Mouse (Mus musculus) midbrain, embryonic 13.5 days (tissue): ENCODE results near the gene Ttll3. TPM values are rescaled to one million over a fixed set of nuclear protein-coding genes. Genes with fewer than 3 reads are reported as not detected.

ENCODE experiments used
- ATAC-seq: fragments of 200-750 bp; cut with Nextera tagmentation; 2 replicates; pipeline ENCODE4 v1.8.0; 2017; ENCODE audit warnings: mild to moderate bottlenecking, moderate TSS enrichment, moderate library complexity
- H3K27ac ChIP-seq: fragments of 300-500 bp; sonication (generic); 2 replicates; pipeline ENCODE4 v1.5.1; 2015; ENCODE audit warnings: inconsistent platforms, mild to moderate bottlenecking, moderate library complexity
- H3K27me3 ChIP-seq: fragments of 300-500 bp; sonication (generic); 2 replicates; pipeline ENCODE4 v1.6.1; 2015; ENCODE audit warnings: mild to moderate bottlenecking, inconsistent platforms
- H3K36me3 ChIP-seq: fragments of 300-500 bp; sonication (generic); 2 replicates; pipeline ENCODE4 v1.6.1; 2015; ENCODE audit warnings: mild to moderate bottlenecking, inconsistent platforms
- H3K4me1 ChIP-seq: fragments of 300-500 bp; sonication (generic); replicated peaks from 2 replicates; pipeline ENCODE4 v1.6.1; 2015; ENCODE audit warnings: inconsistent platforms
- H3K4me2 ChIP-seq: fragments of 300-500 bp; sonication (generic); replicated peaks from 2 replicates; pipeline ENCODE4 v1.6.1; 2015; ENCODE audit warnings: moderate library complexity, mild to moderate bottlenecking, inconsistent platforms
- H3K4me3 ChIP-seq: fragments of 300-500 bp; sonication (generic); replicated peaks from 2 replicates; pipeline ENCODE4 v1.5.1; 2015; ENCODE audit warnings: mild to moderate bottlenecking, inconsistent platforms
- H3K9ac ChIP-seq: fragments of 300-500 bp; sonication (generic); replicated peaks from 2 replicates; pipeline ENCODE4 v1.6.1; 2015; ENCODE audit warnings: mild to moderate bottlenecking, inconsistent platforms
- H3K9me3 ChIP-seq: fragments of 300-500 bp; sonication (generic); 2 replicates; pipeline ENCODE4 v1.6.1; 2016; ENCODE audit warnings: mild to moderate bottlenecking, inconsistent platforms
- WGBS: fragments of 180-500 bp; shearing (Covaris S2); methylation state at CpG from one replicate; pipeline ENCODE4 v1.1.7; 2015; 5-methylcytosine and 5-hydroxymethylcytosine counted together
- polyA plus RNA-seq: library from polyadenylated mRNA; unstranded; fragments of >200 nt; fragmentation: Nextera tagmentation; extraction: Ambion mirVana; gene quantifications from 2 replicates; pipeline ENCODE4 v1.2.1, GENCODE M21; 2015

The Ttll3 gene
- polyA plus RNA-seq, 1 experiment from 2014 or later, result 11.4 TPM

GRCm38 (mm10) chr6:113384351-113384927 is 4.6 kb upstream of the Ttll3 start:
- WGBS, result 93% methylated on average over 8 of the region's 8 CpGs
- Histone ChIP-seq H3K4me1 (peaks cover 5% of the 10 kb centered on the region), H3K27ac (no peak overlapping the region), H3K4me2 (no peak overlapping the region), H3K4me3 (no peak overlapping the region), H3K9ac (no peak overlapping the region), H3K9me3 (no peaks in the 10 kb centered on the region), H3K27me3 (no peaks in the 10 kb centered on the region), H3K36me3 (peaks cover 90% of the 10 kb centered on the region)
- ATAC-seq, result peak; percentile 30; the same call in 1 of the 2 replicates

DNA sequence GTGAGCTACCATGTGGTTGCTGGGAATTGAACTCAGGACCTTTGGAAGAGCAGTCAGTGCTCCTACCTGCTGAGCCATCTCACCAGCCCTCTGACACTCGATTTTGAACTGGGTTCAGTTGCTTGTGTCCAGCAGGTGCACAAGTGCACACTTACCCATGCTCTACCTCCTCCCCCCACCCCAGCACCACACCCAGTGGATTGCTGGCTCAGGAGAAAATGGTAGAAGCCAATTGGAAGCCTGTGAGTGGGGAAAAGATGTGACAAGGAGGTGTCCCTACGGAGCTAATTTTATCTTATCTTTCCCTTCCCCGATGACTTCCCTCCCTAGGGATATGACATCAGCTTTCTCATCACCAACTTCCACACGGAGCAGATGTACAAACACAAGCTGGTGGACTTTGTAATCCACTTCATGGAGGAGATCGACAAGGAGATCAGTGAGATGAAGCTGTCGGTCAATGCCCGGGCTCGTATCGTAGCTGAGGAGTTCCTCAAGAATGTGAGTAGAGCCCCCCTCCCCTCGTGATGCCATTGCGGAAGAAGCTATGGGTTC is 3.8 kb upstream of the Ttll3 start:
- 90% methylated on average over 11 of the region's 11 CpGs for WGBS
- no peak for ATAC-seq
- peaks cover 97% of the 10 kb centered on the region for H3K36me3 ChIP-seq
- H3K9me3 ChIP-seq, result no peaks in the 10 kb centered on the region
- H3K27ac ChIP-seq, result no peak overlapping the region
- H3K4me1 ChIP-seq, result 0 out of 2 replicates have a peak, but pooled peaks cover 2% of the 10 kb centered on the region
- H3K4me3 ChIP-seq, result no peak overlapping the region
- no peak overlapping the region for H3K9ac ChIP-seq
- no peaks in the 10 kb centered on the region for H3K27me3 ChIP-seq
- H3K4me2 ChIP-seq, result no peak overlapping the region

DNA sequence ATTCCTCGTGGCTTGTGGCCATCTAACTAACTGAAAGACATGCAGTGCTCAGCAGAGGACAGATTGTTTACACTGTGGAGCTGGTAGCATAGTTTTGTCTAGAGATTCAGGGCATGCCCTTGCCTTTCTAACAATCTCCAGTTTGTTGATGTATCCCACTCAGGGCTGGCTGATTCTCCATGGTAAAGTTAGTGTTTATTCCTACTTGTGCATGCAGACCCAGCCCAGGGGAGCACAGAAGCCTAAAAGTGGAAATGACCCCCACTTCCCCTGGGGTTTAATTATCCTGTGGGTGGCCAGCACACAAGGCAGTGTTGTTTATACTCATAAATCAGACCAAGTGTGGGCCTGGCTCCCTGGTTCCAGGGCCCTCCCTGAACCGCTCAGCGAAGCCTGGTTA is 3.0 kb upstream of the Ttll3 start:
- no peak overlapping the region for H3K4me2 ChIP-seq
- no peak overlapping the region for H3K9ac ChIP-seq
- H3K4me1 ChIP-seq, result 0 out of 2 replicates have a peak, but pooled peaks cover 2% of the 10 kb centered on the region
- H3K4me3 ChIP-seq, result no peak overlapping the region
- ATAC-seq, result no peak
- H3K27me3 ChIP-seq, result no peaks in the 10 kb centered on the region
- 94% methylated on average over 3 of the region's 3 CpGs for WGBS
- no peak overlapping the region for H3K27ac ChIP-seq
- H3K36me3 ChIP-seq, result peaks cover 97% of the 10 kb centered on the region
- H3K9me3 ChIP-seq, result no peaks in the 10 kb centered on the region

- peaks cover 60% of the 10 kb centered on the region for H3K36me3 ChIP-seq
Measured at GRCm38 (mm10) chr6:113390715-113391114, 1.7 kb downstream of the Ttll3 start.

DNA sequence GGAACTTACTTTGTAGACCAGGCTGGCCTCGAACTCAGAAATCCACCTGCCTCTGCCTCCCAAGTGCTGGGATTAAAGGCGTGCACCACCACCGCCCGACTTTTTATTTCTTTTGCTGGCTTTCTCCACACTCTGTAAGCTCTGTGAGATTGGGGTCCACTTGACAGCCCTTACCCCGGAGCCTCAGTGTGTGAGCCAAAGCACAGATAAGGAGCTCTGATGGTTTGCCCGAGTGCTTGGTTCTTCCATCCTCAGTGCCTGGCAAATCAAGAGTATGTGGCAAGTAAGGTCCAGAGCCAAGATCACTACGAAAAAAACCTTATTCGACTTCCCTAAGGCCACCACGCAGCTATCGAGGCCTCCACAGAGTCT is 2.9 kb downstream of the Ttll3 start:
- Histone ChIP-seq H3K4me3 (peak overlapping the region; percentile 49), H3K4me1 (peaks cover 19% of the 10 kb centered on the region), H3K36me3 (peaks cover 49% of the 10 kb centered on the region), H3K9ac (peak overlapping the region; percentile 73), H3K27ac (peak overlapping the region; percentile 81), H3K27me3 (no peaks in the 10 kb centered on the region), H3K9me3 (no peaks in the 10 kb centered on the region), H3K4me2 (peak overlapping the region; percentile 73)
- WGBS, result 20% methylated on average over 10 of the region's 10 CpGs
- peak; percentile 48 for ATAC-seq

More at GRCm38 (mm10) chr6:113390715-113391114, 1.7 kb downstream of the Ttll3 start:
- peaks cover 19% of the 10 kb centered on the region for H3K4me1 ChIP-seq
- no peak for ATAC-seq
- 71% methylated on average over 3 of the region's 3 CpGs for WGBS
- no peak overlapping the region for H3K4me2 ChIP-seq
- no peaks in the 10 kb centered on the region for H3K27me3 ChIP-seq
- no peaks in the 10 kb centered on the region for H3K9me3 ChIP-seq
- H3K27ac ChIP-seq, result no peak overlapping the region
- H3K9ac ChIP-seq, result no peak overlapping the region
- H3K4me3 ChIP-seq, result no peak overlapping the region

GRCm38 (mm10) chr6:113392387-113393071 is 3.5 kb downstream of the Ttll3 start:
- under 1% methylated on average over 49 of the region's 51 CpGs for WGBS
- peaks cover 19% of the 10 kb centered on the region for H3K4me1 ChIP-seq

DNA sequence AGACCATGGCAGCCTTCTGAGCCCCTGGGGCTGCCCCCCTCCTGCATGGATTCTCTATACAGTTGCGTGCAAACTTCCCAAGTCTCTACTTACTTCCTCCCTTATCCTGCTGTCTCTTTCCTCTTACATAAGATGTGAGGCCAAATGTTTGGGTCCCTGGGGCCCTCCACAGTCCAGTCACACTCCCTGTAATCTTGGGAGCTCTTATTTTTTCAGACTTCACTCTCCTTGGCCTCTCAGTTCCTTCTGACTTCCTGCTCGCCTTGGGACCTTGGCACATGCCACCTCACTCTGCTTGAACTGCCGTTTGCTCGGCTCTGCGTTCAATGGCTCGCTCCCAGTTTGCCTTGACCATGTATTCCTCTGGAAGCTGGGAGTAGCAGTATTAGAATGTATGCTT is 4.9 kb downstream of the Ttll3 start:
- H3K27ac ChIP-seq, result no peak overlapping the region
- H3K9me3 ChIP-seq, result no peaks in the 10 kb centered on the region
- WGBS, result 90% methylated on average over 6 of the region's 6 CpGs
- peaks cover 38% of the 10 kb centered on the region for H3K36me3 ChIP-seq
- no peak overlapping the region for H3K9ac ChIP-seq
- H3K27me3 ChIP-seq, result no peaks in the 10 kb centered on the region
- no peak overlapping the region for H3K4me3 ChIP-seq
- H3K4me1 ChIP-seq, result peaks cover 19% of the 10 kb centered on the region
- H3K4me2 ChIP-seq, result no peak overlapping the region
- ATAC-seq, result no peak

More at GRCm38 (mm10) chr6:113392387-113393071, 3.5 kb downstream of the Ttll3 start:
- Histone ChIP-seq H3K9ac (peak overlapping the region; percentile 73), H3K27me3 (no peaks in the 10 kb centered on the region), H3K4me2 (peak overlapping the region; percentile 73), H3K36me3 (peaks cover 44% of the 10 kb centered on the region), H3K9me3 (no peaks in the 10 kb centered on the region), H3K4me3 (peak overlapping the region; percentile 49), H3K27ac (peak overlapping the region; percentile 81)
- ATAC-seq, result peak; percentile 95

DNA sequence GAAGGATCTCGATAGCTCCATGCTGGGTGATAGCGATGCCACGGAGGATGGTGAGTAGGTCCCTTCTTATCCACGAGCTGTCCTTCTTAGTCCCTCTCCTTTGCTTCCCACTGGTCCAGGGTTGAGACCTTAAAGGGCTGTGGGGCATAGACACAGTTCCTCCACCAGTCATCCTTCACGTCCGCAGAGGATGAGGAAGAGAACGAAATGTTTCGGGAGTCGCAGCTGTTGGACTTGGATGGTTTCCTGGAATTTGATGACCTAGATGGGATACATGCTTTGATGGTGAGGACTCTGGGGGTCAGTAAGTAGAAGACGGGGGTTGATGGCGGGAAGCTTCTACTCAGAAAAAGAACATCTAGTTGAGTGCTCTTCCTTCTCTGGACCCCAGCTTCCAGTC is 5.8 kb downstream of the Ttll3 start:
- Histone ChIP-seq H3K9ac (no peak overlapping the region), H3K27ac (no peak overlapping the region), H3K36me3 (peaks cover 34% of the 10 kb centered on the region), H3K4me3 (no peak overlapping the region), H3K4me2 (no peak overlapping the region), H3K9me3 (no peaks in the 10 kb centered on the region), H3K27me3 (no peaks in the 10 kb centered on the region), H3K4me1 (peaks cover 19% of the 10 kb centered on the region)
- 94% methylated on average over 11 of the region's 11 CpGs for WGBS
- ATAC-seq, result no peak

DNA sequence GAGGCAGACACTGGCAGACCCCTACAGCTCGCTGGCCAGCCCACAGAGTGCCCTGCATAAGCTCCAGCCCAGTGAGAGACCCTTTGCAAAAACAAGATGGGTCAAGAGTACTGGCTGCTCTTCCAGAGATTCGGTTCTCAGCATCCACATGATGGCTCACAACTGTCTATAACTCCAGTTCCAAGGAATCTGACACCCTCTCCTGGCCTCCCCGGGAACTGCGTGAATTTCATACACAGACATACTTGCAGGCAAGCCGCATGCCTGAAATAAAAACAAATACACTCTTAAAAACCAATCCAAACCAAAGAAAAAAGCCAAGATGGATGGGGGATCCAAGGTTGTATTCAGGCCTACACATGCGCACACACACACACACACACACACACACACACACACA is 6.4 kb downstream of the Ttll3 start:
- no peaks in the 10 kb centered on the region for H3K9me3 ChIP-seq
- no peak overlapping the region for H3K4me2 ChIP-seq

GRCm38 (mm10) chr6:113396270-113397030 is 7.4 kb downstream of the Ttll3 start:
- H3K36me3 ChIP-seq, result peaks cover 27% of the 10 kb centered on the region
- H3K9me3 ChIP-seq, result no peaks in the 10 kb centered on the region
- H3K27ac ChIP-seq, result no peak overlapping the region
- H3K27me3 ChIP-seq, result no peaks in the 10 kb centered on the region
- no peak overlapping the region for H3K4me2 ChIP-seq
- 85% methylated on average over 10 of the region's 10 CpGs for WGBS
- ATAC-seq, result no peak
- no peak overlapping the region for H3K9ac ChIP-seq
- H3K4me3 ChIP-seq, result no peak overlapping the region
- peaks cover 17% of the 10 kb centered on the region for H3K4me1 ChIP-seq

More for the DNA sequence above, 6.4 kb downstream of the Ttll3 start:
- Histone ChIP-seq H3K27ac (no peak overlapping the region), H3K4me3 (no peak overlapping the region), H3K9ac (no peak overlapping the region), H3K27me3 (no peaks in the 10 kb centered on the region), H3K36me3 (peaks cover 27% of the 10 kb centered on the region), H3K4me1 (peaks cover 17% of the 10 kb centered on the region)
- 92% methylated on average over 6 of the region's 6 CpGs for WGBS
- no peak for ATAC-seq

DNA sequence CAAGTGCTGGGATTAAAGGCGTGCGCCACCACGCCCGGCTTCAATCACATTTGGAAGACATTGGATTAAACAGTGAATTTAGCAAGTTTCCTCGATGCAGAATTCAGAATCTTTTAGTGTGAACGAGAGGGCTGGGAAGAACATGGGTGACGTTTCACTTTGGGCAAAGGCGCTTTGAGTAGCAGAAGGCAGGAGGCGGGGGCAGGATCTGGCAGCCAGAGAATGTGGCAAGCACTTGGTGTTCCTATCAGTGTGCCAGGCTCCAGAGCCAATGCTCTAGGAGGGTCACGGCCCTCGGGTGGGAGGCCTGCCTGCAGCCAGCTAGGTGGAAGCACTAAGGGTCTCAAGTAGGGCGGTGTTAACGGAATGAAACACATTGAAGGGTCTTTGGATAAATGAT is 13.0 kb downstream of the Ttll3 start:
- H3K36me3 ChIP-seq, result peaks cover 29% of the 10 kb centered on the region
- WGBS, result 94% methylated on average over 13 of the region's 13 CpGs
- H3K9ac ChIP-seq, result no peak overlapping the region
- ATAC-seq, result no peak
- no peak overlapping the region for H3K4me3 ChIP-seq
- H3K4me2 ChIP-seq, result no peak overlapping the region
- H3K4me1 ChIP-seq, result peaks cover 3% of the 10 kb centered on the region; the same call in 1 of the 2 replicates
- H3K27ac ChIP-seq, result no peak overlapping the region
- H3K27me3 ChIP-seq, result no peaks in the 10 kb centered on the region
- H3K9me3 ChIP-seq, result no peaks in the 10 kb centered on the region
